Mouse (Mus musculus) neural tube, embryonic 15.5 days (tissue): Measurements from ENCODE around the gene Nup210l. TPM values are rescaled to one million over a fixed set of nuclear protein-coding genes. Genes with fewer than 3 reads are reported as not detected.

ENCODE experiments used
- ATAC-seq: fragments of 200-750 bp; cut with Nextera tagmentation; 2 replicates; pipeline ENCODE4 v1.8.0; 2017; ENCODE audit warnings: mild to moderate bottlenecking, moderate TSS enrichment, moderate library complexity; ENCODE audit not compliant: low FRiP score
- H3K27ac ChIP-seq: fragments of 300-500 bp; sonication (generic); replicated peaks from 2 replicates; pipeline ENCODE4 v1.5.1; 2015; ENCODE audit warnings: mild to moderate bottlenecking, inconsistent platforms
- H3K27me3 ChIP-seq: fragments of 300-500 bp; sonication (generic); replicated peaks from 2 replicates; pipeline ENCODE4 v1.6.1; 2015; ENCODE audit warnings: inconsistent platforms
- H3K36me3 ChIP-seq: fragments of 300-500 bp; sonication (generic); 2 replicates; pipeline ENCODE4 v1.6.1; 2015; ENCODE audit warnings: inconsistent platforms
- H3K4me1 ChIP-seq: fragments of 300-500 bp; sonication (generic); 2 replicates; pipeline ENCODE4 v1.6.1; 2015; ENCODE audit warnings: inconsistent platforms
- H3K4me2 ChIP-seq: fragments of 300-500 bp; sonication (generic); 2 replicates; pipeline ENCODE4 v1.6.1; 2015; ENCODE audit warnings: inconsistent platforms, mild to moderate bottlenecking, moderate library complexity
- H3K4me3 ChIP-seq: fragments of 300-500 bp; sonication (generic); replicated peaks from 2 replicates; pipeline ENCODE4 v1.5.1; 2015; ENCODE audit warnings: mild to moderate bottlenecking, inconsistent platforms
- H3K9ac ChIP-seq: fragments of 300-500 bp; sonication (generic); replicated peaks from 2 replicates; pipeline ENCODE4 v1.6.1; 2015; ENCODE audit warnings: mild to moderate bottlenecking, inconsistent platforms
- H3K9me3 ChIP-seq: fragments of 300-500 bp; sonication (generic); replicated peaks from 2 replicates; pipeline ENCODE4 v1.6.1; 2016; ENCODE audit warnings: inconsistent platforms
- WGBS: fragments of 180-500 bp; shearing (Covaris S2); methylation state at CpG from one replicate; pipeline ENCODE4 v1.1.7; 2015; ENCODE audit warnings: mixed read lengths; 5-methylcytosine and 5-hydroxymethylcytosine counted together
- polyA plus RNA-seq: library from polyadenylated mRNA; unstranded; fragments of >200 nt; fragmentation: Nextera tagmentation; extraction: Ambion mirVana; gene quantifications from 2 replicates; pipeline ENCODE4 v1.2.1, GENCODE M21; 2015

Gene Nup210l
- polyA plus RNA-seq, result 0.09 and 0.17 TPM in 2 replicates

DNA sequence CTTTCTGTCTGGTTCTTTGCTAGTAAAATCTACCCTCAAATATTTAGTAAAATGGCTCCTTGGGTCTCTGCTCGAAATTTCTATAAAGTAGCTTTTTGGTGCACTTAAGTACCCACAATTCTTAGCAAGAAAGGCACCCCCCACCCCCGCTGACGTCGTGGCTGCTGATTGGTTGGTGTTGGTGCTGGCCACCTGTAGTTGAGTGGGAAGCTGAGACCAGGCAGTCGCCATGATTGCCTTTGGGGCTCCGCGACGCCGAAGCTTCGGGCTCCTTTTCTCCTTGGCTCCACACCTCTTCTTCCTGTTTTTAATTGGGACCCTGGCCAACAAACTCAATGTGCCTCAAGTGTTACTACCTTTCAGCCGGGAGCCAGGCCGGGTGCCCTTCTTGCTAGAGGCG, at the start of gene Nup210l:
Gene Nup210l (plus strand): TSS at position 195 of the 400 bp plus-strand sequence.
- H3K4me1 ChIP-seq, result no peaks in the 10 kb centered on the region
- H3K4me3 ChIP-seq, result no peak within 1 kb of the TSS
- H3K36me3 ChIP-seq, result peaks cover 18% of the 10 kb centered on the region
- no peaks in the 10 kb centered on the region for H3K27me3 ChIP-seq
- H3K9me3 ChIP-seq, result no peaks in the 10 kb centered on the region
- no peak within 1 kb of the TSS for H3K27ac ChIP-seq
- no peak for ATAC-seq
- H3K4me2 ChIP-seq, result no peak within 1 kb of the TSS
- H3K9ac ChIP-seq, result no peak within 1 kb of the TSS
- 87% methylated on average over 13 of the region's 13 CpGs for WGBS

- Histone ChIP-seq H3K4me3 (no peak overlapping the region), H3K4me1 (no peaks in the 10 kb centered on the region), H3K36me3 (peaks cover 57% of the 10 kb centered on the region), H3K27ac (no peak overlapping the region), H3K4me2 (no peak overlapping the region), H3K9ac (no peak overlapping the region), H3K27me3 (no peaks in the 10 kb centered on the region), H3K9me3 (no peaks in the 10 kb centered on the region)
- no peak for ATAC-seq
- 97% methylated on average over 6 of the region's 6 CpGs for WGBS
Measured at GRCm38 (mm10) chr3:90061549-90061948, 42.4 kb upstream of the Nup210l start.

GRCm38 (mm10) chr3:90062539-90062938, 41.4 kb upstream of the Nup210l start:
- Histone ChIP-seq H3K27ac (no peak overlapping the region), H3K36me3 (peaks cover 47% of the 10 kb centered on the region), H3K4me3 (no peak overlapping the region), H3K9ac (no peak overlapping the region), H3K4me1 (no peaks in the 10 kb centered on the region), H3K9me3 (no peaks in the 10 kb centered on the region), H3K4me2 (no peak overlapping the region), H3K27me3 (no peaks in the 10 kb centered on the region)
- ATAC-seq, result no peak
- WGBS, result 66% methylated on average over 2 of the region's 2 CpGs

- H3K4me3 ChIP-seq, result no peak overlapping the region
- H3K27me3 ChIP-seq, result no peaks in the 10 kb centered on the region
- H3K9me3 ChIP-seq, result no peaks in the 10 kb centered on the region
- no peak overlapping the region for H3K4me2 ChIP-seq
- H3K36me3 ChIP-seq, result peaks cover 38% of the 10 kb centered on the region
- no peak overlapping the region for H3K27ac ChIP-seq
- WGBS, result 86% methylated on average over 3 of the region's 3 CpGs
- no peak for ATAC-seq
- H3K4me1 ChIP-seq, result no peaks in the 10 kb centered on the region
- H3K9ac ChIP-seq, result no peak overlapping the region
Measured at GRCm38 (mm10) chr3:90064383-90064782, 39.5 kb upstream of the Nup210l start.

GRCm38 (mm10) chr3:90065553-90065952, 38.4 kb upstream of the Nup210l start:
- Histone ChIP-seq H3K4me3 (no peak overlapping the region), H3K27me3 (no peaks in the 10 kb centered on the region), H3K9ac (no peak overlapping the region), H3K36me3 (peaks cover 32% of the 10 kb centered on the region), H3K9me3 (no peaks in the 10 kb centered on the region), H3K27ac (no peak overlapping the region), H3K4me1 (no peaks in the 10 kb centered on the region), H3K4me2 (no peak overlapping the region)
- no peak for ATAC-seq
- 60% methylated on average over 3 of the region's 3 CpGs for WGBS

- Histone ChIP-seq H3K9ac (no peak overlapping the region), H3K4me1 (no peaks in the 10 kb centered on the region), H3K4me2 (no peak overlapping the region), H3K9me3 (no peaks in the 10 kb centered on the region), H3K27ac (no peak overlapping the region), H3K27me3 (no peaks in the 10 kb centered on the region), H3K4me3 (no peak overlapping the region), H3K36me3 (peaks cover 13% of the 10 kb centered on the region)
- ATAC-seq, result no peak
- 93% methylated on average over 4 of the region's 4 CpGs for WGBS
Measured at GRCm38 (mm10) chr3:90067851-90068250, 36.1 kb upstream of the Nup210l start.

GRCm38 (mm10) chr3:90069688-90070087, 34.2 kb upstream of the Nup210l start:
- H3K9ac ChIP-seq, result no peak overlapping the region
- H3K27ac ChIP-seq, result no peak overlapping the region
- no peak for ATAC-seq
- H3K27me3 ChIP-seq, result no peaks in the 10 kb centered on the region
- H3K36me3 ChIP-seq, result peaks cover 6% of the 10 kb centered on the region
- no peak overlapping the region for H3K4me2 ChIP-seq
- 89% methylated on average over 7 of the region's 7 CpGs for WGBS
- H3K9me3 ChIP-seq, result no peaks in the 10 kb centered on the region
- H3K4me1 ChIP-seq, result no peaks in the 10 kb centered on the region
- no peak overlapping the region for H3K4me3 ChIP-seq

DNA sequence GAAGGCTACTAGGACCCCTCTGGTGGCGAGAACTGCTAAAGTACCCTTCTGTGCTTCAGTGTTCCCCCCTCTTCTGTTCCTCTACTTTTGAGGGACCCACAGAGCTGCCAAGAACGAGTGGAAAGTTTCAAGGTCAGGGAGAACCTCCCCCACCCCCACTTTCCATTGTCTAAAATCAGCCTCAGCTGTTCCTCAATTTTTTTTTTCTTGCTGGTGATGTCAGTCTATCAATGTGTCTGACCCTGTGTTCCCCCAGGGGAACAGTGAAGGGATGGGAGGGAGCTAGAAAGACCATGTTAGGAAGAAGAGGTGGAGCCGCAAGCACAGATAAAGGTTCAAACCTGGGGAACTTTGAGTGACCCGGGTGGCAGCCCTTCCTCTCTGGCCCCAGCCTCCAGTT, 31.6 kb upstream of the Nup210l start, which contains the start of gene Tpm3:
Gene Tpm3 (plus strand): TSS at position 356 of the 400 bp plus-strand sequence.
- H3K4me3 ChIP-seq, result no peak within 1 kb of the TSS
- ATAC-seq, result no peak
- H3K4me1 ChIP-seq, result peaks cover 6% of the 10 kb centered on the region
- no peaks in the 10 kb centered on the region for H3K9me3 ChIP-seq
- WGBS, result 83% methylated on average over 4 of the region's 4 CpGs
- H3K27me3 ChIP-seq, result no peaks in the 10 kb centered on the region
- no peak within 1 kb of the TSS for H3K9ac ChIP-seq
- no peak within 1 kb of the TSS for H3K4me2 ChIP-seq
- no peak within 1 kb of the TSS for H3K27ac ChIP-seq
- no peaks in the 10 kb centered on the region for H3K36me3 ChIP-seq

- Histone ChIP-seq H3K9ac (no peak overlapping the region), H3K27me3 (no peaks in the 10 kb centered on the region), H3K9me3 (no peaks in the 10 kb centered on the region), H3K4me3 (no peak overlapping the region), H3K27ac (no peak overlapping the region), H3K4me1 (peaks cover 33% of the 10 kb centered on the region), H3K4me2 (peak overlapping the region; percentile 38), H3K36me3 (no peaks in the 10 kb centered on the region)
- no peak for ATAC-seq
- 10% methylated on average over 5 of the region's 5 CpGs for WGBS
Measured at GRCm38 (mm10) chr3:90076921-90077716, 26.8 kb upstream of the Nup210l start.

GRCm38 (mm10) chr3:90078224-90078623, 25.7 kb upstream of the Nup210l start:
- no peak for ATAC-seq
- H3K27me3 ChIP-seq, result no peaks in the 10 kb centered on the region
- peaks cover 44% of the 10 kb centered on the region for H3K4me1 ChIP-seq
- H3K9me3 ChIP-seq, result no peaks in the 10 kb centered on the region
- H3K36me3 ChIP-seq, result no peaks in the 10 kb centered on the region
- H3K4me2 ChIP-seq, result no peak overlapping the region
- H3K4me3 ChIP-seq, result no peak overlapping the region
- 57% methylated on average over 5 of the region's 5 CpGs for WGBS
- H3K27ac ChIP-seq, result no peak overlapping the region
- no peak overlapping the region for H3K9ac ChIP-seq

DNA sequence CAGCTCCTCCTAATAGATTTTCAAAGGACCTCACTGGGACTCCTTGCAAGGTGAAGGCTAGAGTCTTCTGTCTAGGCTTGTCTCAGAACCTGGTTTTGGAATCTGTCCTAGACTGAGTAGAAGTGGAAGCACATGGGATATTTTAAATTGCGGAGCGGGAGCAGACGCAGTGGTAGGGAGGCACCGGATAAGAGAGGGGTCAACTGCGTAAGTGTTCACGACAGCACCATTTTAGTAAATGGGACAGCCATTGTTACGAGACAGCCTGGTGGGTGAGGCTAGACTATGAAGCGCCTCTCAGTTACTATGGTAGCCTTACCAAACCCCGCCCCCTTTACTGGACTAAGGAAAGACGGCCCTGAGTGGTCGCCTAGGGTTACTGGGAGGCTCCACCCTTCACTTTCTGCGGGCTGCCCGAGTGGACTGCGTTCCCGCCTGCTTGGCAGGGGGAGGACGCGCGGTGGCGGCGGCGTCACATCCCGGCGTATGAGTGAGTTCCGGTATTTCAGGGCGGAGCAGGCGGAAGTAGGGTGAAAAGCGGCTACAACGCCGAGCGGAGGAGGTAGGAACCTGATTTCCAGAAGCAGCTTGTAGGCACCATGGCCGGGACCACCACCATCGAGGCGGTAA, 24.7 kb upstream of the Nup210l start:
- Histone ChIP-seq H3K27ac (peak overlapping the region; percentile 93), H3K36me3 (no peaks in the 10 kb centered on the region), H3K9me3 (no peaks in the 10 kb centered on the region), H3K4me2 (peak overlapping the region; percentile 89), H3K9ac (peak overlapping the region; percentile 85), H3K4me3 (peak overlapping the region; percentile 98), H3K27me3 (no peaks in the 10 kb centered on the region), H3K4me1 (peaks cover 54% of the 10 kb centered on the region)
- ATAC-seq, result peak; percentile 95
- WGBS, result under 1% methylated on average over 33 of the region's 33 CpGs
